Comparison of ENCODE assay signal across 9 mouse cellular contexts in the genomic region with DNA sequence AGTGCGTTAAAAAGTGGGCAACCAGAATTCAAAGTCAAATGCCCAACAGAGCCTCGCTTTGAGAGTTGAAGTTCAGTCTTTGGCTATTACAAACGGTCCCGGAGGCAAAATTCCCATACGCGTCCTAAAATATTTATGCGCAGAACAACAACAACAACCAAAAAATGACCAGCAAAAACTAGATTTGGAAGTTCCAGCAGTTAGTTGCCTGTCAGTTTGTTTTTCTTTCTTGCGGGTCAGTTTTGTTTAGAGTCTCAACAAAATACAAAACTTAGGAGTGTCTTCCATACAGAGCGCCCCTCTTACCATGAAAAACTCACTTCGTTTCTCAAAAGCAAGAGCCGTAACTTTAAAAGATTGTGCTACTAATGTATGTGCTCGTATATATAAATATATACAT.
DNase-seq lines count a peak whose midpoint lies in the region; ATAC-seq and TF ChIP-seq lines count a peak whose summit lies in the region.
"Had no signal": no experiment of that assay in that cellular context is flagged by ENCODE, and none has a peak within 500 bp of the region (broad histone marks: within the 10 kb centered on the region; RNA-seq: fewer than 3 reads in every experiment).

No protein-coding gene starts in this region.

- H3K9ac ChIP-seq in kidney, embryonic 15.5 days: no peak overlapping the region
- no peak overlapping the region for H3K9ac ChIP-seq in hindbrain, embryonic 11.5 days (ENCODE audit: low read depth, low read length)
- peak overlapping the region; percentile 65 for H3K9ac ChIP-seq in liver, postnatal 0 days (replicated peaks)

- TF ChIP-seq CTCF in liver, postnatal 0 days (IDR thresholded peaks at IDR 0.05; ENCODE audit: low read depth): no peak

- no peak for DNase-seq in kidney, adult 11 months
- no peak for DNase-seq in embryonic facial prominence, embryonic 10.5 days (ENCODE audit: low spot score)
- DNase-seq in hindbrain, embryonic 11.5 days (ENCODE audit: low spot score): no peak
- DNase-seq in liver, postnatal 0 days: no peak
- no peak for DNase-seq in adrenal gland, postnatal 36 days
- no peak for DNase-seq in testis, postnatal 10 days (ENCODE audit: low spot score)
- no peak for DNase-seq in Muller cell, postnatal 12 days (ENCODE audit: inconsistent ontology term)
- DNase-seq: cerebellum, adult 18-20 months had no signal

- H3K9me3 ChIP-seq in kidney, embryonic 15.5 days (replicated peaks): no peaks in the 10 kb centered on the region
- H3K9me3 ChIP-seq in embryonic facial prominence, embryonic 10.5 days: no peaks in the 10 kb centered on the region
- H3K9me3 ChIP-seq in hindbrain, embryonic 11.5 days (ENCODE audit: control insufficient read depth, low read length): no peaks in the 10 kb centered on the region
- H3K9me3 ChIP-seq in liver, postnatal 0 days (ENCODE audit: low read length): no peaks in the 10 kb centered on the region

- 7% methylated on average over 12 of the region's 12 CpGs for WGBS in kidney, embryonic 15.5 days
- WGBS in embryonic facial prominence, embryonic 10.5 days: 10% methylated on average over 12 of the region's 12 CpGs
- 8% methylated on average over 12 of the region's 12 CpGs for WGBS in hindbrain, embryonic 11.5 days
- 7% methylated on average over 12 of the region's 12 CpGs for WGBS in liver, postnatal 0 days (ENCODE audit: insufficient replicate concordance)

- H3K36me3 ChIP-seq in kidney, embryonic 15.5 days: no peaks in the 10 kb centered on the region
- no peaks in the 10 kb centered on the region for H3K36me3 ChIP-seq in embryonic facial prominence, embryonic 10.5 days (replicated peaks)
- no peaks in the 10 kb centered on the region for H3K36me3 ChIP-seq in hindbrain, embryonic 11.5 days (ENCODE audit: control insufficient read depth, insufficient read depth, low read length)
- H3K36me3 ChIP-seq in liver, postnatal 0 days (replicated peaks; ENCODE audit: insufficient read depth, low read length): no peaks in the 10 kb centered on the region

- peaks cover 56% of the 10 kb centered on the region for H3K4me1 ChIP-seq in kidney, embryonic 15.5 days
- peaks cover 50% of the 10 kb centered on the region for H3K4me1 ChIP-seq in embryonic facial prominence, embryonic 10.5 days
- peaks cover 12% of the 10 kb centered on the region for H3K4me1 ChIP-seq in hindbrain, embryonic 11.5 days (replicated peaks; ENCODE audit: control insufficient read depth, insufficient read depth, low read length)
- peaks cover 41% of the 10 kb centered on the region for H3K4me1 ChIP-seq in liver, postnatal 0 days (ENCODE audit: insufficient read depth)

- peak overlapping the region; percentile 59 for H3K4me3 ChIP-seq in kidney, embryonic 15.5 days (replicated peaks)
- peak overlapping the region; percentile 77 for H3K4me3 ChIP-seq in embryonic facial prominence, embryonic 10.5 days
- peak overlapping the region; percentile 27; the same call in 1 of the 2 replicates for H3K4me3 ChIP-seq in hindbrain, embryonic 11.5 days (ENCODE audit: low read depth, low read length)
- H3K4me3 ChIP-seq in liver, postnatal 0 days (ENCODE audit: low read depth, low read length): peak overlapping the region; percentile 71

- H3K4me2 ChIP-seq in kidney, embryonic 15.5 days: peak overlapping the region; percentile 56
- H3K4me2 ChIP-seq in hindbrain, embryonic 11.5 days (replicated peaks; ENCODE audit: low read depth, low read length): peak overlapping the region; percentile 25; the same call in 1 of the 2 replicates
- H3K4me2 ChIP-seq in liver, postnatal 0 days (ENCODE audit: low read depth, low read length): peak overlapping the region; percentile 100

- no peak for ATAC-seq in kidney, embryonic 15.5 days (replicated peaks; ENCODE audit: low FRiP score)
- ATAC-seq in hindbrain, embryonic 11.5 days (ENCODE audit: low FRiP score): no peak
- ATAC-seq in liver, postnatal 0 days: no peak

- H3K27me3 ChIP-seq in kidney, embryonic 15.5 days: peaks cover 79% of the 10 kb centered on the region
- peaks cover 99% of the 10 kb centered on the region for H3K27me3 ChIP-seq in embryonic facial prominence, embryonic 10.5 days (replicated peaks; ENCODE audit: low read depth, poor library complexity, severe bottlenecking)
- peaks cover 77% of the 10 kb centered on the region for H3K27me3 ChIP-seq in hindbrain, embryonic 11.5 days (ENCODE audit: control insufficient read depth, insufficient read depth, low read length)
- H3K27me3 ChIP-seq in liver, postnatal 0 days (ENCODE audit: insufficient read depth, low read length): peaks cover 65% of the 10 kb centered on the region

- no peak for TF ChIP-seq EP300 in liver, postnatal 0 days (IDR thresholded peaks at IDR 0.05; ENCODE audit: low read depth)

- H3K27ac ChIP-seq in kidney, embryonic 15.5 days: no peak overlapping the region
- no peak overlapping the region for H3K27ac ChIP-seq in embryonic facial prominence, embryonic 10.5 days (replicated peaks)
- H3K27ac ChIP-seq in hindbrain, embryonic 11.5 days (ENCODE audit: low read depth, low read length): no peak overlapping the region
- H3K27ac ChIP-seq in liver, postnatal 0 days (ENCODE audit: low read depth): no peak overlapping the region

Comparison
In these comparisons a context has a peak if more than half of its experiments do, and no peak if none do; other contexts are left out.
1. H3K4me2 ChIP-seq: peak in every context shown above with its lines; median percentile 100 in liver, postnatal 0 days; 56 in kidney, embryonic 15.5 days; 25 in hindbrain, embryonic 11.5 days.
2. H3K4me3 ChIP-seq: peak in every context shown above with its lines; median percentile 77 in embryonic facial prominence, embryonic 10.5 days; 71 in liver, postnatal 0 days; 59 in kidney, embryonic 15.5 days; 27 in hindbrain, embryonic 11.5 days.